Mouse (Mus musculus): ENCODE measurements around the gene Slco2a1.

DNA sequence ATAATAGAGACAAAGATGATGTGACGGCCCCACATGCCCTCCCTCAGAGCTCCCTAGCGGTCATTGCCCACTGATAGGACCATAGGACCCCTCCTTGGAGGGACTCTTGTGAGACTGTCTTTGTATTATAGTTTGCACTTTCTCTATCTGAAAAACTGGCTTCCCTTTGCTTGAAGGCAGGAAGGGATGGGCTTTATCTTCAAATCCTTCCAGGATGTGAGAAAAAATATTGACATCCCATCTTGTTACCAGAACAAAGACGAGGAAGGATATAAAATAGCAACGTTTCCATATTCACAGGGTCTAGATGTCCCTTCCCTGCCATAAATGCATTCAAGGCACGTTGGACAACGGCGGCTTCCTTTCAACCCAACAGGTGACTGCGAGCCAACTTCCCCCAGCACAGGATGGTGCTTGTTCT is 48.5 kb downstream of the Slco2a1 start:
- TF ChIP-seq EP300 (IDR thresholded peaks at IDR 0.05; ENCODE audit: insufficient read depth, low read depth, low read length) (no peak), POLR2A (IDR thresholded peaks at IDR 0.05; ENCODE audit: insufficient read depth, low read depth, low read length) (no peak)

All from heart, adult 2 months (tissue).